Comparison of ENCODE assay signal across 22 mouse cellular contexts in genomic region chr11:121615961-121616485, GRCm38 (mm10).
"Had no signal": no experiment of that assay in that cellular context is flagged by ENCODE, and none has a peak within 500 bp of the region (broad histone marks: within the 10 kb centered on the region; RNA-seq: fewer than 3 reads in every experiment).

No protein-coding gene starts in this region.

- H3K4me3 ChIP-seq: layer of hippocampus, adult 2 months; limb, embryonic 10.5 days; limb, embryonic 13.5 days; liver, embryonic 13.5 days; lung, embryonic 15.5 days; megakaryocyte, embryonic 14.5 days; midbrain, embryonic 10.5 days; midbrain, embryonic 13.5 days; myocyte; neural tube, embryonic 13.5 days; stomach, embryonic 15.5 days had no signal

- H3K9me3 ChIP-seq: limb, embryonic 10.5 days; lung, embryonic 15.5 days; midbrain, embryonic 10.5 days; midbrain, embryonic 13.5 days; neural tube, embryonic 13.5 days; stomach, embryonic 15.5 days had no signal

- H3K9ac ChIP-seq: limb, embryonic 13.5 days; liver, embryonic 13.5 days; lung, embryonic 15.5 days; midbrain, embryonic 13.5 days; neural tube, embryonic 13.5 days; stomach, embryonic 15.5 days had no signal

- H3K27ac ChIP-seq: hindbrain, postnatal 0 days; layer of hippocampus, adult 2 months; limb, embryonic 10.5 days; limb, embryonic 13.5 days; lung, embryonic 15.5 days; midbrain, embryonic 10.5 days; midbrain, embryonic 13.5 days; neural tube, embryonic 13.5 days had no signal

- H3K4me1 ChIP-seq: limb, embryonic 10.5 days; limb, embryonic 13.5 days; liver, embryonic 13.5 days; lung, embryonic 15.5 days; midbrain, embryonic 10.5 days; midbrain, embryonic 13.5 days; neural tube, embryonic 13.5 days had no signal

- H3K4me2 ChIP-seq: limb, embryonic 13.5 days; liver, embryonic 13.5 days; lung, embryonic 15.5 days; midbrain, embryonic 13.5 days; neural tube, embryonic 13.5 days; stomach, embryonic 15.5 days had no signal

- H3K27me3 ChIP-seq: limb, embryonic 13.5 days; liver, embryonic 13.5 days; lung, embryonic 15.5 days; megakaryocyte, embryonic 14.5 days; midbrain, embryonic 13.5 days; neural tube, embryonic 13.5 days; stomach, embryonic 15.5 days had no signal

- DNase-seq: kidney, adult 18-20 months; layer of hippocampus, adult 9-11 months; liver, embryonic 13.5 days; lung, adult 18-20 months; lung, postnatal 36 days; retina, postnatal 1 day; right cerebral cortex, postnatal 25 days; spleen, adult 18-20 months; thymus, postnatal 25 days had no signal

- ATAC-seq: hindbrain, postnatal 0 days; inflammation-experienced regulatory T-cells, adult 6 months; midbrain, embryonic 13.5 days; midbrain, embryonic 16.5 days had no signal
